Mouse (Mus musculus): ENCODE measurements at regions not wholly inside any gene's neighbourhood (a gene's known extent, or its start where the extent isn't known, plus 50 kb on each side); places are given as distances from the start of the nearest gene placed in this dataset. TPM values are rescaled to one million over a fixed set of nuclear protein-coding genes. Genes with fewer than 3 reads are reported as not detected.

Small RNA genes in the stretch of these regions (microRNA-seq; reads per million reads assigned to microRNA genes)
- not detected for gene Gm22619 (ENCODE audit: borderline number of aligned reads)
